Mouse (Mus musculus) lung, adult 18-20 months (tissue): ENCODE results near the gene Pigk.

Source experiments
- DNase-seq, 2 experiments: peaks; one replicate each; pipeline ENCODE4 v3.0.0; 2022; ENCODE audit warnings: mixed read lengths in 2 of 2

Gene Pigk

DNA sequence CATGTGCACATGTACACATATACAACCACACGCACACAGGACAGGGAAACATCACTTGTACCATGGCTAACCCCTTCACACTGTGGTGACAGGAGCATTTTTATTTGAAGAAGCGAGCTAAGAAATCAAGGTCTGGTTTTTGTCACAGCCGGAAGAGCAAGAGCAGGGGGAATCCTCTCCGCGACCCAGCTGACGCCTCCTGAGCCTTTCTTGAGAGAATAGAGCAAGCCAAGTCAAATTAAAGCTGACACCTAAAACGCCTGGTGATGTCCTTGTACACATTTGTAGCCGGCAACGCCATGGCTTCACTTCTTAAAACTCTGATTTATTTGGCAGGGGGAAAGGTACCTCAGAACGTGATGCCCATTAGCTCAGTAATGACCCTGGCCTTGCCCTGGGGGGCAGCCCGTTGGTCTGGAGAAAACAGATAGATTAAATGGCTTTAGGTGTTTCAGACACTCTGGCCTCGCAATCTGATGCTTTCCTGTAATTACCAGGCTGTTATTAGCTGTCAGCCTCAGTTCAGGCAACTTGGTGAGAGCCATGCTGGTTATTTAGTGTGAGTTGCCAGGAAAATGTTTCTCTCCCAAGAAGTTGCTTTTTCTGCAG is 141.2 kb downstream of the Pigk start:
- DNase-seq, result no peak

DNA sequence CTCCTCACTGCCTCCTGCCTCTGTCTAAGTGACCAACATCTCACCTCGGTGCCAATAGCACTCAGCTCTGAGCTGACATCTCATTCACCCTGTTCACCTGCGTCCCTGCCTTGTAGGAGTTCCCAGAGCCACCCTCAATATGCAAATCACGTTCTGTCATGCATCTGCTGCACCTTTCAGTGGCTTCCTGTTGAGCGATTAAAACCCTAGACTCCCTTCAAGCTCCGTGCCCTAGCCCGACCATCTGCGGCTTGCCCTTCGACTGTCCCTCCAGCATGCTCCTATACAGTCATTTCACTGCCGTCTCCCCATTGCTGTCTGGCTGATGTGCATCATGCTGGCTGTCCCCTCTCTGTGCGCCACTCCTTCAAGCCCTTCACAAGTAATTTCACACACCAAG is 142.2 kb downstream of the Pigk start:
- DNase-seq, result no peak

- DNase-seq, result no peak
These were observed 147.6 kb downstream of the Pigk start for GRCm38 (mm10) chr3:152861450-152861849.

- DNase-seq, result no peak
These were observed 148.1 kb downstream of the Pigk start for GRCm38 (mm10) chr3:152861978-152862377.

DNA sequence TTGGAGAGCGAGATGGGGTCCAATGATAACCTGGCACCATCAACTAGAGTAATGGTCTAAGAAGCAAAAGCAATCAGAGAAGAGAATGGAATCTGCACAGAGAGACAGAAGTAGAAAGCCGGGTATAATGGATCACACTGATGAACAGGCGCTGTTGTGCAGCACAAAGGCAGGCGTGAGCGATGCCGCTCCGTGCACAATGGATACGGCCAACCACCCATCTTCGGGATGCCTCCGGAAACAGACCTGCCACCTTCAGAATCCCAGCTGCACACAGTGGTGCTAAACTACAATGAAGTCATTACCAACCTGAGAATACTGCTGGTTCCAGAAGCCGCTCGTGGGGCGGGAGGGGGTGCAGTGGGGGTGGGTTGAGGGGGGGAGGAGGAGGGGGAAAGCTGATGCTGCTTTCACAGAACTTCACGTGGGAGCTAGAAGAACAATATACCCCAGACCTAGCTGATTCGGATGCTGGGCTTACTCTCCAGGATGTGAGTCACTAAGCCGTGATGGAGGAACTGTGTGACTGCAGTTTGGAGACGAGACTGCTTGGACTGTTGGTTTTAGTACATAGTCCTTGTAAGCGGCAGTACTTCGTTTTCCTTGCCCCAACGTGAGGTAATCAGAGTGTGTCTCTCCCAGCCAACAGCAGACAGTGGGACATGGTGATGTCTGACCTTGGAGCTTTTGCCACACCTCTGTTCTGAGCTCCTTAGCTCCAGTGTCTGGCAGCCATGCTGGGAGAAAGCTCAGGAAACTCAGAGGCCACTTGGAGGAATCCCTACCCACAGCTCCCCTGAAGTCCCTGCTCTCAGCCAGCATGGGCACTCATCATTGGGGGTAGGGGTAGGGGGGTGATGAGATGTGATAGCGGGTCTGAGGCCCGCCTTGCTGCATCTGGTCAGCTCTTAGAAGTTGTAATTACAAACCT is 152.4 kb downstream of the Pigk start:
- DNase-seq, result no peak

DNA sequence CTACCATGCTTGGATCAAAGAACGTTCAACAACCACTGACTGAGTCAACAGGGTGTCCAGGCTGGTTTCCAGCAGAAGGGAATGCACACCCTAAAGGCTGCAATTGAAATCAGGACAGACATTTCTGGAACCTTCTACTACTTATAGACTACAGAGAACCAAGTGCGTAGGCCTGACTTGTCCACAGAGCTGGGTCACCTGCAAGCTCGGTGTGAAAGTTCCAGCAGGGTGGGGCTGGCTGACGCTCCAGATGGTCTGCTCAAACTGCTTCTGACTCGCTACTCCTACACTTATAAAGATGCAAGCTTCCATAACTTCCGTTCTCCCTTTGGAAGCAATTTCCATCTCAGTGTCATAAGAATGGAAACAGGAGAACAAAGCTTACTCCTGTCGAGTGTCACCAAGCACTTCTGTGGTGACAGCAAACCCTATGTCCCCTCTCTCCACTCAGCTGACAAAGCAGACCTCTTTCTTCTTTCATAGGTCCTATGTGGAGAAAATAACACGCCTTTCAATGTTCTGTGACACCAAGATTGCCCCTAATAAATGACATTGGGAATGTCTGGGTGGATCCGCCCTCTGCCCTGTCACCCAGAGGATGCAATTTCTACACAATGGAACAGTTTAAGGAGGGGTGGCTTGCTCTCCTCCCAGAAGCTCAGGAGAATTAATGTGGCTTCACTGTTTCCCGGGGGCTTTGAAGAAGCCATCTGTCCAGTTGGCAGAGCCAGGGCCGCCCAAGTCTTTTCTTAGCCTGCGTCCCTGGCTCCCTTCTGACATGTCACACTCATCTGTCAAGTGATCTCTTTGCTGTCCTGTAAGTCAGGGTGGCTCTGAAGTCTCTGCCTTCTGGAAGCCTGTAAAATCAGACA is 154.0 kb downstream of the Pigk start:
- no peak for DNase-seq

- no peak for DNase-seq
These were observed 158.2 kb downstream of the Pigk start for GRCm38 (mm10) chr3:152872054-152872453.

DNA sequence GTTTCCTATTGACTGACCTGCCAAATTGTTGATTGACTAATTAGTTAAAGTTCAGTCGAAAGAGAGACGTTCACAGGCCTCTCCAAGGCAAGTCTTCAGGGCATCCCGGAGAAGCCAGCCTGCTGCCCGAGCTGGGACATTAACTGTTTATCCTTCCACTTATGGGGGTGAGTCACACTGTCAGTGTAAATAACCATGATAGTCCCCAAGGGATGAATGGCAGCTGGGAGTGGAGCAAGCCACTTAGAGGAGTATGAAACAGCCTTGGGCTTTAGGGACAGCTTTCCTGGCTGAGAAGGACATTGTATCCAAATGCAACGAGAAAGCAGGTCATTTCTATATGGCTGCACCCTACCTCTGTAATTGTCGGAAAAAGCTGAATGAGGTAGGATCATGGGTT is 158.7 kb downstream of the Pigk start:
- no peak for DNase-seq

GRCm38 (mm10) chr3:152874431-152875355 is 160.8 kb downstream of the Pigk start:
- DNase-seq, result no peak

DNA sequence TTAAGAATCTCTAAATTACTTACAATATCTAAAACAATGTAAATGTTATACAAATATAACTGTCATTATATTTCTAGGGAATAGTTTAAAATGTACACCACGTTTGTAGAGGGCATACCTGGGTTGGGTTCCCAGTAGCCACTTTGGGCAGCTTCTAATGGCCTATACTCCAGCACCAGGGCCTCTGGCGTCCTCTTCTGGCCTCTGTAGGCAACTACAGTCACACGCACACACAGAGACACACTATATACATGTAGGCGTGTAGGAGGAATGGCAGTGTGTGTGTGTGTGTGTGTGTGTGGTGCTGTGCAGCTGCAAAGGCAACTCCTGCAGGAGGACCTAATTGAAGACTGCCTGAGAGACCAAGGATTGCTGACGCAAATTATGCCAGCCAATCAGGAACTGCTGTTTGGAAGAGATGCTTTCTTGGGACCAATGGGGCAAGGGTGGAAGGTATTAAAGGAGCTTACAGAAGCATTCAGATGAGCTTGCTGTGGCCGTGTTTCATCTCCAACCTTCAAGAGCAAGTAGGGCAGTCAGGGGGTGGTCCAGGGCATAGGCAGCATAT is 161.9 kb downstream of the Pigk start:
- no peak for DNase-seq

GRCm38 (mm10) chr3:152880121-152880835 is 166.4 kb downstream of the Pigk start:
- no peak for DNase-seq

DNA sequence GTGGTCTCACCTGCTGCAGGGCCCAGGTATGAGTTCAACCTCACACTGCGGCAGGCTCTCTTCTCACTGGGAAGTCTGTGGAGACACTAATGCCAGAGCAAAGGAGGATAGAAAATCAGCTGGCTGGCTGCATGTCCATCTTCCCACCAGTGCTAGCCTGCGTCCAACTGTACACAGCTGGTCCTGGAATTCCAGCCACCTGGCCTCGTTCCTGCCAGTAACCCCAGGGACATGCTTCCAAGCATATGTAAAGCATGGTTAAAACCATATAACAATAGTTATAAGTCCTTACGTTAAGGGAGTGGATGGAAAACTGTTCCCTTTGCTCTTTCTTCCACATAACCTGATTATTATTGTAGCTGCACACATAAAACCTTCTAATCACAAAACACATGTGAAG is 167.8 kb downstream of the Pigk start:
- DNase-seq, result no peak

DNA sequence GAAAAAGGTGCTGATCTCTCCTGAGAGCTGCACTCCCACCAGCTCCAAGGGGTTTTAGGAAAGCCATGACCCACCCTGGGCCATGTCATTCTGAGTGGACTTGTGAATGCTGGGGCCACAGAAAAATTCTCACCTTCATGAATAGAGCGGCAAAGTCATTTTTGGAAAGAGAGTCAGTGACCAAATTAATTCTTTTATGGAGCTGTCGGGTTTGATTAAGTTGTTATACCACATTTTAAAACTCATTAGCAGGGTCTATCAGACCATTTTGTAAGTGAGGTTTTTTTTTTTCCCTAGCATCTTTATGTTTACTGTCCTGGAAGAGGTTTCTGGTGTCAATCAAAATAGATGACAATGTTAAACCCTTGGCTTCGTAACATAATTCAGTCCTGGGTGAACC is 169.7 kb downstream of the Pigk start:
- no peak for DNase-seq

DNA sequence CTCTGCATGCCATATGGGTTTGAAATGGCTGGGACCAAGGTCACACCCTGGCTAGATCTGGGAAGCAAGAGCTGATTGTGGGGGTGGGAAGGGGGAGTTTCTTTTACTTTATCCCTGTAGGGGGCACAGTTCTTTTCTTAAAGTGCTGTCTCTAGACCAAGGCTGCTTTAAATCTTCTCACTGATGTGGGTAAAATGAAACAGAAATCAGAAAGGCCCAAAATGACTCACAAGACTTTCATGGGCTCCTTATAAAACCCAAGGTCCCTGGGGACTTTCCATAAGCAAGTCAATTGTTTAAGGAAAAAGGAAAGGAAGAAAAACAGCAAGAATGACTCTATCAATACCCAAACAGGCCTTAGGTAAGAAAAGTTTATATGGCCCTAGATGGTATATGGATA is 172.8 kb downstream of the Pigk start:
- DNase-seq, result no peak

DNA sequence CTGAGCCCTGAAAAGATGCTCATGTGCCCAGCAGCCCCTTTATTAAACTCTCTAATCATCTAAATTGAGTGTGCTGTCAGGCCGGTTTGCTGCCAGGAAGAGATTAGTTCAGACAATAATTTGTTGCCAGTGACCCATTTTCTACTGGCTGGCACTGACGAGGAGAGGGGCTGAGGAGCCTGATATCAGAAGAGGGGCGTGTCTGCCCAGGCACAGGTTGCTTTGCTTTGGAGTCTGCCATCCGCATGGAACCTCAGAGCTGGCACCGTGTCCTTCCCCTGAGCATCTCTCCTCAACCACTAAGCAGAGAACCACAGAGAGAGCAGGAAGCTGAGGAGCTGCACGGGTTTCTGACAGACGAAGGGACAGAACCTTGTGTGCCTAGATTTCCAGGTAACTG is 174.2 kb downstream of the Pigk start:
- DNase-seq, result no peak

- DNase-seq, result no peak
These were observed 181.0 kb downstream of the Pigk start for GRCm38 (mm10) chr3:152894935-152895334.

GRCm38 (mm10) chr3:152896111-152896510 is 182.2 kb downstream of the Pigk start:
- no peak for DNase-seq

- DNase-seq, result no peak
These were observed 183.3 kb downstream of the Pigk start for GRCm38 (mm10) chr3:152897196-152897595.

- no peak for DNase-seq
These were observed 185.0 kb downstream of the Pigk start for GRCm38 (mm10) chr3:152898906-152899305.

DNA sequence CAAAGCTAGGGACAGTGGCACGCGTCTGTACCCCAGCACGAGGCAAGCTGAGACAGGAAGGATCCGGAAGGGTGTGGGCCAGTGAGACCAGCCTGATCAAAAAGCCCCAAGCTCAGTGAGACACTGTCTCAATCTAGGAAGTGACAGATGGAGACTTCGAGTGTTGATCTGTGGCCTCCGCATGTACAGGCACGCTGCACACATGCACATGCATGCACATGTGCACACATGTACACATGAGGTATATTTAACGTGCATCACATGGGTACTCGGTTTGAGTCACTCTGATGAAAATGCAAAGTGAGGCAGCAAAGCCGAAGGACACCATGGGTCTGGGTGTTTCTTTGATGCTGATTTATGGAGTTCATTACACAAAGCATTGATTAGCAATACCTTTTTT is 191.1 kb downstream of the Pigk start:
- no peak for DNase-seq

DNA sequence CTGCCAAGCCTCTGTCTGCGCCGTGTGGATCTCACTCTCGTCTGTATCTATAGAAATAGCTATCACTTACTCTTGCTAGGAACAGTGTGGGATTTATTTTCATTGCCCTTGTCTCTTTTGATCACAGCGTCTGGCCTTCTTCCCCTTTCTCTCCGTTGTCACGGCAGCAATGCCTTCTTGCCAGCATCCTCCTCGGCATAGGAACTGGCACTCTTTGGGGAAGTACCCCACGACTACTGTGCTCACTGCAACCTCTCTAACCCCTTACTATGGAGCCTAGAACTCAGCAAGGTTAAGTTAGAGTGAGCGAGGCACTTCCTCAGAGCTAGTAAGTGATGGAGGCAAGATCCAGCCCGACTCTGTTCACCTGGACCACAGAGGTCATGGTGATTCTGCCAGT is 191.9 kb downstream of the Pigk start:
- DNase-seq, result no peak
